Mouse (Mus musculus) effector memory CD4-positive, alpha-beta T cell, adult 7 months (primary cell): ENCODE results near the gene Lmntd1. TPM values are rescaled to one million over a fixed set of nuclear protein-coding genes. Genes with fewer than 3 reads are reported as not detected.

Experiments
- polyA plus RNA-seq: library from polyadenylated mRNA; unstranded; fragments of 100-300 nt; shearing (Covaris generic); gene quantifications from one replicate; pipeline ENCODE4 v1.2.1, GENCODE M21; 2017

The Lmntd1 gene
- polyA plus RNA-seq = 1.9 TPM

GRCm38 (mm10) chr6:145614219-145614618 is at the start of gene Lmntd1:
Gene Lmntd1 (minus strand): TSS chr6:145614319.

GRCm38 (mm10) chr6:145615666-145616210 is 1.6 kb upstream of the Lmntd1 start, which contains the start of gene Tuba3b:
Gene Tuba3b (plus strand): TSS chr6:145615757.

Other genes with a start within 250 kb of the Lmntd1 start
- not detected for gene Tuba3b, start 1.4 kb upstream of the Lmntd1 start, polyA plus RNA-seq
- gene Rassf8, start 132.4 kb upstream of the Lmntd1 start, polyA plus RNA-seq = not detected